Mouse (Mus musculus): ENCODE results near the gene Cacna1a.
"Not testable (repeated sequence)": the region's sequence is repeated elsewhere in the genome, so short reads cannot be mapped to it uniquely, and the experiment has no call there.

Gene Cacna1a

DNA sequence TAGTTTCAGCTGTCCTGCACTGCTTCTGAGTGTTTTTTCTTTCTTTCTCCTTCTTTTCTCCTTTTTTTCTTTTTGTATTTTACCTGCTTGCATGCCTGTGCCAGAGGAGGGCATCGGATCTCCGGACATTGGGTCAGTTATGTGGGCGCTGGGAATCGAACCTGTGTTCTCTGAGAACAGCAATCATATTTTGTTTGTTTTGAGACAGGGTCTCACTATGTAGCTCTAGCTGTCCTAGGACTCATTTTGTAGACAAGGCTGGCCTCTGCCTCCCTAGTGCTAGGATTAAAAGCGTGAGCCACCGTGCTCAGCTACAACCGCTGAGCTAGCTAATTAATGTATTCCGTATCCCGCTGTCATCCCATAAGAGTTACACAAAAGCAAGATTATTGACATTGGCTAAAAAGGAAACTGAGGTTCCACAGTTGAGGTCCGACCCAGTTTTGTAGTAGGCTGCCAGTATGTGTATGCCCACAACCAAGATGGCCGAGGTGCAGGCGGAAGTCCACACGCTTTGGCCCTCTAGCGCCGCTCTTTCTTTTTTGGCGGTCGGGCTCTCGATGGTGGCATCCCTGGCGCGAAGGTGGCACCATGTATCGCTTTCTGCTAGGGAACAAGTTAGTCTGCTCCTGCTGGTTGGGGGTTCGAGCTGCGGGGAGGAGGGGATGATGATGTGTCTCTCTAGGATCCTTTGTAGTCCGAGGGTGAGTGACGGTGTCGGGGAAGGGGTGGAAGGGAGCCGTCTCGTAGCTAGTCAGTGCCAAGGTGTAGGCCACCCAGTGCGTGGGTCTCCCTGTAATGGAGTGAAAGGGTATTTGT, 276.5 kb downstream of the Cacna1a start:
- DNase-seq = peak; percentile 86

- DNase-seq = no peak
Measured at GRCm38 (mm10) chr8:84665385-84665893, 277.2 kb downstream of the Cacna1a start.

DNA sequence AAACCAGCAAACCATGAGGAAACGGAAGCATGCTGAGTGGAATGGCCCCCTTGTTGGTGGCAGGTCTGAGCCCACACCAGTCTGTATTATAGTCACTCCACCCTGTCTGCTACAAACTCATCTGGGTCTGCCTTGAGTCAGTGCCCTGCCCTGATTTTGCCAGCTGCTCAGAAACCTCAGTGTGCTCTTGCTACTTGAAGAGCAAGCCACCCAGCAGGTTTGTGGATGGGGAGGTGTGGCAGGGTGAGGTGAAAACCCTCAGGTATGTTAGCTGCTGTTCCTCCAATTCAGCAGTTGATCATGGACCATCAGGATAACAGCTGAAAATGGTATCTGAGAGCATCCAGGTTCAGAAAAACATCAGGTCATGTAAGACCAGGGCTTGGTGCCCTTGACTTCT, 279.8 kb downstream of the Cacna1a start:
- DNase-seq = no peak

DNA sequence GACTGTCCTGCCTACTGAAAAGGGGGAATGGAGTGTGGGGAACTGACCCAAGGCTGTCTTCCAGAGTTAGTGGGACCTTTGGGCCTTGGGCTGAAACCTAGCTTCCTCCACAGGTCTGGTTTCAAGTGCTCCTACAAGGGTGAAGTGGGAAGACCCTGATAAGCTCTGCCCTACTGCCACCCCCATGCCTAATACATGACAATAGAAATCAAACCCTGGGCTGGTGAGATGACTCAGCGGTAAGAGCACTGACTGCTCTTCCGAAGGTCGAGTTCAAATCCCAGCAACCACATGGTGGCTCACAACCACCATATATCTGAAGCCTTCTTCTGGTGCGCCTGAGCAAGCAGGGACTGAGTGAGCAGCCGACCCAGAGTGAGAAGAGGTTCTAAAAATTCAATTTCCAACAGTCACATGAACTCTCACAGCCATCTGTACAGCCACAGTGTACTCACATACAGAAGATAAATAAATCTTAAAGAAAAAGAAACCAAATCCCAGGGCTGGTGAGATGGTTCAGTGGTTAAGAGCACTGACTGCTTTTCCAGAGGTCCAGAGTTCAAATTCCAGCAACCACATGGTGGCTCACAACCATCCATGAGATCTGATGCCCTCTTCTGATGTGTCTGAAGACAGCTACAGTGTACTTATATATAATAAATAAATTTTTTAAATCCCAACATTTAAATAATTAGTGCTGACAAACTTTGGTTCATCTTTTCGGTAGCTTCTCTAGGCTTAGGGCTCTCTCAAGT, 280.7 kb downstream of the Cacna1a start:
- DNase-seq = peak; percentile 65

DNA sequence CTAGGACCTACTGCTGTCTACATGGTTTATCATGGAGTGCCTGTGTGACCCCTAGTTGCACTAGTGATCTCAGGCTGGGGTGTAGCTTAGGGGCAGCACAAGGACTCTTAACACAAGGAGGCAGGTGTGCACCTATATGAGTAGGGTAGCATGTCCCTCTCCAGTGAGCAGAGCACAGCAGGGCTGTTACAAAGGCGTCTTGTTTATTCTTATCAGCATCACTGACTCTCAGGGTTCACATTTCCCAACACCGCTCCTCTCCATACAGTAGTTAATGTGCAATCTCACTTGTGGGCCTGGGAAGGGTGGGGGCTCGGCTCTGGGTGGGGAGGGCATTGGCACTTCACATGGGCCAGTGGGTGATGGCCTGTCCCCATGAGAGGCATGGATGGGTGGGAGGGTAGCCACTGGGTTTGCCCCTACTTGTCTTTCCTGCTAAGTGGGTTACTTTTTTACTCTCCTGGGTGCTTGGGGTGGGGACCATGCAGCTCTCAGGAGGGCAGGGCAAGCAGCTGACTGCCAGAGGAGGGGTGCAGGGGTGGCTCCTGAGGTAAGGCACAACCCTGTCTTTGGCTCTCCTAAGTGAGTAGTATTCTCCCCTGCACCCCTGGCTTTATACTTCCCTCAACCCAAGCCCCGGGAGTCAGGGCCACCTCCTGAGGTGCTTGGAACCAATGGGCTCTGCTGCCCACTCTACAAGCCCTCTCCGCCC, 282.2 kb downstream of the Cacna1a start:
- DNase-seq = not testable (repeated sequence)

GRCm38 (mm10) chr8:84677305-84677704, 289.1 kb downstream of the Cacna1a start:
- no peak for DNase-seq

DNA sequence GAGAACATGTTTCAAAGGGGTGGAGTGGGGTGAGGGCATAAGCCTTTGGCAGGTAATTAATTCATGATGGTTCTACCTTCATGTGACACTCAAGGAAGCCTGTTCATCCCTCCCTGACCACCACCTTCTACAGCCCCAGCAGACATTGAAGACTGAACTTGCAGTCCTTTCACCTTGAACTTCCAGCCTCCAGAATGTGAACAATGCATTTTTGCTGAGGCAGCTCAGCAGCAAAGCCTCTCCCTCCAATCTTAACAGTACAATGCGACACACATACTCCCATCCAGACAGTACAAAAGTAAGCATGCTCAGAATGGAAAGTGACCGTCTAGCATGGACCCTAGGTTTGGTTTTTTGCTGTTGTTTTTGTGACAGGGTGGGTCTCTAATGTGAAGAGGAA, 293.2 kb downstream of the Cacna1a start:
- DNase-seq = no peak

DNA sequence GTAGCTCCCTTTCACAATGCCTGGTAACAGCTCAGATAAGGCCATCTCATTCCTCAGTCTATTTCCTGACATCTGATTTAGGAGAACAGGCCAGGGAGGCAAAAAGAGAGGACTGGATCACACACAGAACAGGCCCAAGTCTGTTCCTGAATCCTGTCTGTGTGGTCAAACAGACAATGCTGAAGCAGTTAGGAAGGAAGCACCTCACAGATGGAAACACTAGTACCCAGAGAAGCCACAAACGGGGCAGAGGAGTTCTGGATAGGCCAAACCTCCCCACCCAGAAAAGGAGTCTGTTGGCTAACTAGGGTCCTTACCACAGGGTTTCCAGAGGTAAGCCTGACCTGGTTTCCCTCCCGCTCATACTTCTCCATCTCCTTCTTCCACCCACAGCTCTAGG, 294.0 kb downstream of the Cacna1a start:
- no peak for DNase-seq

DNA sequence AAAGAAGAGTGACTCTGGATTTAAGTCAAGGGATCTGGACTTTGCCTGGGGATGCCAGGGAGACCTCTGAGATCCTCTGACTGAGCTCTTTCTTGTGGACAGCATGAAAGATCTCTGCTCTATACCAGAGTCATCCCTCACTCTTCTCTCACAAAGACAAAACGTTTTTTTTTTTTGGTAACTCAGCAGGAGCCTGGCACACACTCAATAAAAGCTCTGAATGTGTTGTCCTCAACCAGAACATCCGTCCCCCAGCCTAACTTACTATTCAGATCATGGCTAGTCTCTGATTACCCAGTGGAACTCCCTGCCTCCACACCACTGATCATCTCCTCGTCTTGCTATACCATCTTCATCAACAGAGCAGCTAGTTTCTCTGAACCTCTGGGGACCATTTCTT, 296.3 kb downstream of the Cacna1a start:
- no peak for DNase-seq

- peak; percentile 60 for DNase-seq
Measured at GRCm38 (mm10) chr8:84686191-84687002, 298.2 kb downstream of the Cacna1a start, which contains the start of gene Trmt1. Gene Trmt1 (plus strand): TSS chr8:84686307.

GRCm38 (mm10) chr8:84687003-84687704, 298.9 kb downstream of the Cacna1a start:
- DNase-seq = peak; percentile 35

DNA sequence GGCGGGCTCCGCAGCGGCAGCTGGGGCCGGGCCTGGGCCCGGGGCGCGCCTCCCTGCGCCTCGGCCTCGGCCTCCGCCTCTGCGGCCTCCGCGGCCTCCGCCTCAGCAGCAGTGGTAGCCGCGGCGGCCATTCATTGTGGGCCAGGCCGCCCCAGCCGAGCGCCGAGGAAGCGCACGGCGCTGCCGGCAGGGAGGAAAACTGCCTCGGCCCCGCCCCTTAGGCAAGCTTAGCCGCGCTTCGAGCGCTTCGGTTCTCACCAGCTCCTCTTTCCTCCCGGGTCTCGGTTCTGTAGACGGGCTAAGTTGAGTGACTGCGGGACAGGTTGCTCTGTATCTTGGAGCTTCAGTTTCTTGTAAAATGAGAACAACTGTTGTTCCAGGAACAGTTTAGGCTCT, 299.5 kb downstream of the Cacna1a start, which contains the start of gene Nacc1:
Gene Nacc1, minus strand, starts transcription at position 158 of the 396 bp plus-strand sequence.
- DNase-seq = peak; percentile 87

DNA sequence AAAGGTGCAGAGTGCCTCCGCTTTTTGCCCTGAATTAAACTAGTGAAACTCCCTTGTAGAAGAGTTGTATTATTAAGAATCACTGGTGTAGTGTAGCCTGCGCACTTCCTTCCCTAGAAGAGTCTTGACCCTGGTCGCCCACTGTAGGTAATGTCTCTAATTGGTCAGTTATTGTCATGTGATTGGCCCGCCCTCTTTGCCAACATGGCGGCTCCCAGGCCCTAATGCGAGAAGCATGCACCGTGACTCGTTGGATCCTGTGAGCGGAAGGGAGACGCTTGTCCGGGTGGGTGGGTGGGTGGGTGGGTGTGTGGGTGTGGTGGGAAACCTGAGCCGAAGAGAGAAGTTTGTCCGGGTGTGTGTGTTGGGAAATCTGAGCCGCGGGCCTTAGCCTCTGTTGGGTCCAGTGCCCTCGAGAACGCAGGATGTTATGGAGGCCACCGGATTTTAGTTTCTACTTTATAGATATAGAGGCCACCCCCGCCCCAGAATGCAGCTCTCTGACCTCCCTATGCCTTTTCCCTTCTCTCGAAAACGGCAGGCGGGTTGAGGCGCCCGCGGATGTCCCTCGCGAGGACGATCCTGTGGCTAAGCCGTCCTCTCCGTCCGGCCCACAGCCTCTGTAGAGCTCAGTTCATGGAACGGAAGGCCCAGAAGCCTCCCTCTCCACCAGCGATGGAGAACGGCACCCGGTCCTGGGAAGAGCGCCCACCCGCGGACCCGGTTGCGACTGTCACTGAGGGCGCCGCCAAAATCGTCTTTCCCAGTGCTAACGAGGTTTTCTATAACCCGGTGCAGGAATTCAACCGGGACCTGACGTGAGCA, 301.1 kb downstream of the Cacna1a start:
- DNase-seq = peak; percentile 96

All from kidney, adult 9 months (tissue).